Mouse (Mus musculus): ENCODE data around the gene Pex7. TPM values are rescaled to one million over a fixed set of nuclear protein-coding genes. Genes with fewer than 3 reads are reported as not detected.
A peak's percentile ranks its signal among the peaks of the same experiment; 100 is the strongest.
"Not testable (repeated sequence)": the region's sequence is repeated elsewhere in the genome, so short reads cannot be mapped to it uniquely, and the experiment has no call there.

Gene Pex7
- total RNA-seq, 1 experiment from 2014 or later = 41.4 TPM

DNA sequence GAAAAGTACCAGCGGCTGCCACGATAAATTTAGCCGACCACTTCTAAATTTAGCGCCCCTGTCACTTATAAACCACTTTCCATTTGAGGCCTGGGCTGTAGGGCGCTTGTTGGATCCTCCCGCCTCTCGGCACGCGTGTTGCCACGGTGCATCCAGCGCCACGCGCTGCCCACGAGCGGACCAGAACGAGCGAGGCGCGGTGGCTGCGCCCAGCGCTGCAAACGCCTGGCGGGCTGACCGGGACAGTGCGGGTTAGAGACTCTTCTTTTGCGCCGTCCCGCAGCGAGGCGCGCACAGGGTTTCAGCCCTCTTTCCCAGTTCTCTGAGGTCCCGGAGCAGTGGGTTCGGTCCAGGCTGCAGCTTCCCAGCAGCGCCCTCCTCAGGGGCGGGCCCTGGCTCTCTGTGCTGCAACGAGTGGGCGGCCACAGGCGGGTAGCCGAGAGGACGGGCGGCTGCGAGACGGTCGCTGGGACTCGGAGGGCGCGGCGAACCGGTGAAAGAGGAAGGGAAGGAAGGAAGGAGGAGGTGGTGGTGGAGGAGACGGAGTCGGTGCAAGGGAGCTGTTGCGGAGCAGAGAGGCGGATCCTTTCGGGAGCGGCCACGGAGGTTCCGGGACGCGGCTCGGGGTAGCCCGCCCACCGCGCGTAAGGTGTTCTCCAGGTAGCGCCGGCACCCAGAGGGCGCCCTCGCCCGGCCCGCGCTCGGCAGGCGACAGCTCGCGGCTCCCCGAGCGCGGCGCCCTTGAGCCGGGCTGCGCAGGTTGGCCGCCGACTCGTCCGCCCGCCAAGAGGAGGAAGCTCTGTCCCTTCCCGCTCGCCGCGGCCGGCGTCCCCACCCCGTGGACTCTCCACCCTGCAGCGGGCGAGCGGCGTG, 26.3 kb upstream of the Pex7 start:
- peak; percentile 90 for DNase-seq

DNA sequence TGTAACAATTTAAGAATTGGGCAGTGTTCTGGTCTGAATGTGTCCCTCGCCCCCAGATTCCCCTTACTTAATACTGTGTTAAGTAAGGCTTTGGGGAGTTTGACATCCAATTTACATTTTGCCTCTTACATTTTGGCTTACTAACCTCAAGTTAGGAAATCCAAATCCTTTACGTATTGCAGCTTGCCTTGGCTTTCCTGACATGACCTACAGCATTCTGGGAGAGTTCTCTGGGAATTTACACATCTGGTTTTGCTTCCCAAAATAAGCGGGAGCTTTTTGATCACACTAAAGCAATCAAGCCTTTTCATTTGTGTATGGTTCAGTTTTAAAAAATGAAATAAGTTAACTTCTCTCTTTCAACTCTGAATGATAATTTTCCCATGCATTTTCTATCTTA, 25.5 kb upstream of the Pex7 start:
- no peak for DNase-seq

DNA sequence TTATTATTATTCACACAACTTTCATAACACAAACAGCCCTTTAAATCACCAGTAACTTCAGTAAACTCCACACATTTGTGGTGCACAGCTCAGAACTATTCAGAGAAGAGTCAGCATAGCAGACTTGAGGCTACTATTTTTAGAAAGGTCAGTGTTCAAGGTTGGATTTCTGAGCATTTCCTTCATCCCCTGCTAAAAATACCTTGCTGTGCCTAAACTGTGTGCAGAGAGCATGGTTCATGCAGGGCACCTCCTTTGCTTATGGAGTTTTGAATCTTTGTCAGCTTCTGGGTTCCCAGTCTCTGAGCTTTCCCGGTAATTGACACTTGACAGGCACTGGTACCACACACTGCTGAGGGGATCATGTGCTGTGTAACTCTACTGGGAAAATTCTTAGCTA, 20.7 kb upstream of the Pex7 start:
- no peak for DNase-seq

DNA sequence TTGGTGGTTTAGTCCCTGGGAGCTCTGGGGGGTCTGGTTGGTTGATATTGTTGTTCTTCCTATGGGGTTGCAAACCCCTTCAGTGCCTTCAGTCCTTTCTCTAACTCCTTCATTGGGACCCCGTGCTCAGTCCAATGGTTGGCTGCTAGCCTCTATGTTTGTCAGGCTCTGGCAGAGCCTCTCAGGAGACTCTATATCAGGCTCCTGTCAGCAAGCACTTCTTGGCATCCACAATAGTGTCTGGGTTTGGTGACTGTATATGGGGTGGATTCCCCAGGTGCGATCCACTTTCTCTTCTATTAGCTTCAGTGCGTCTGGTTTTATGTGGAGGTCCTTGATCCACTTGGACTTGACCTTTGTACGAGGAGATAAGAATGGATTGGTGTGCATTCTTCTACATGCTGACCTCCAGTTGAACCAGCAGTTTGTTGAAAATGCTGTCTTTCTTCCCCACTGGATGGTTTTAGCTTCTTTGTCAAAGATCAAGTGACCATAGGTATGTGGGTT, 19.0 kb upstream of the Pex7 start:
- not testable (repeated sequence) for DNase-seq

DNA sequence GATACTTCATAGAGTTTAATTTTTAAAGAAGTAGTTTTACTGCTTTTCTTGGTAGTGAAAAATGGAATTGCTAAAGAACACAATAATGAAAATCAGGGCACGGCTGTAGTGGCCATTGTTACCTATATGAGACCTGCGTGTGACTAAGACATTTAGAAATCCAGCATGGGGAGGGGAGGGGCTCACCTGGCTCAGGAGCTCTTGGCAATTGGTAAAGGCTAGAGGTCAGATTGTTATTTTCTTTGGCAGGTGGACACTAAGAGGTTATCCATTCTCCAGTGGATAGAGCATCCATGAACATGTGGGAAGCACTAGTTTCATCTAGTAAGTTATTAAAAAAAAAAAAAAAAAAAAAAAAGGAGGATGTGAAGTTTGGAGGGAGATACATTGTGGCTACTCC, 16.8 kb upstream of the Pex7 start:
- DNase-seq = no peak

DNA sequence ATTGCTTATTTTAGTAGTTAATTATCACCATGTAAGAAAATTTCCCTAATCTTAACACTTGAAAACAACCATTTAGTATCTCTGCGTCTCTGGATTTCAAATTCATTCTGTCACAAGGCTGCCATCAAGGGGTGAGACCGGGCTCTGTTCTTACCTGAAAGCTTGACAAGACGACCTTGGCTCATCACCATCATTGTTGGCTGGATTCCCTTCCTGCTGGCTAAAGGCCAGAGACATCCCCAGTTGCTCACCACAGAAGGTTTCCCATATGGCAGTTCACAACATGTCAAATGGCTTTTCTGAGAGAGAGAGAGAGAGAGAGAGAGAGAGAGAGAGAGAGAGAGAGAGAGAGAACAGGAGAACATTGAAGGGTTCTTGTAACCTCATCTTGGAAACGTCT, 14.9 kb upstream of the Pex7 start:
- DNase-seq = peak; percentile 48

DNA sequence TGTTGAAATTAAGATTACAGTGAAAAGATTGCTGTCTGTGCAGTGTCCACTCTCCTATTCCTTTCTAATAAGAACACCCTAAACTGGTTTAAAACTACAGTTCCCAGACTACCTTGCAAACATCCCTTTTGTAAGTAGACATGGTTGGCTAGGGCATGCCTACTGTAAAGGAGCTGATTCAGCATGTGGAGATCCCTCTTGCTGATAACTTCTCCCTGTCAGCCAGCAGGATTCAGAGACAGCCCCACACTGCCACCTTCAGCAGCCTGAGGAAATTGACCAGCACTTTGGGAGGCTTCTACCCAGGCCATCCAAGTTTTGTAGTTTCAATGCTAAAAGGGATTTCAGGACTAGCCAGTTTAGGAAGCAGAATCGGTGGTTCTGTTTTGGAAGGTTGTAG, 7.8 kb upstream of the Pex7 start:
- peak; percentile 86 for DNase-seq

DNA sequence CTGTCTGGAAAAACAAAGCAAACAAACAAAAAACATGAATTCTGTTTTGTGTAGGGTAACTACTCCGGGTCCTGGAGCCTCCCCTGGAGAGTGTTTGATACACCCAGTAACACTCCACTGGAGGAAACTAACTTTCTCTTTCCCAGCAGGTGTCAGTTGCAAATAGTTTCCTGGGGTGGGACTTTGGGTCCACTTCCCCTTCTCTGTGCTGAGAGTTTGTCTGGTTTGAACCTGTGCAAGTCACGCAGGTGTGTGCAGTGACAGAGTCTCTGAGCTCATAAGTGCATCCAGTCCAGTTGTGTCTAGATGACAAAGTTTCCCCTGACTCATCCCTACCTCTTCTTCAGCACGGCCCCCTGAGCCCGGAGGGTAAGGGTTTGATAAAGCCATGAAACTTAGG, 6.3 kb upstream of the Pex7 start:
- no peak for DNase-seq

DNA sequence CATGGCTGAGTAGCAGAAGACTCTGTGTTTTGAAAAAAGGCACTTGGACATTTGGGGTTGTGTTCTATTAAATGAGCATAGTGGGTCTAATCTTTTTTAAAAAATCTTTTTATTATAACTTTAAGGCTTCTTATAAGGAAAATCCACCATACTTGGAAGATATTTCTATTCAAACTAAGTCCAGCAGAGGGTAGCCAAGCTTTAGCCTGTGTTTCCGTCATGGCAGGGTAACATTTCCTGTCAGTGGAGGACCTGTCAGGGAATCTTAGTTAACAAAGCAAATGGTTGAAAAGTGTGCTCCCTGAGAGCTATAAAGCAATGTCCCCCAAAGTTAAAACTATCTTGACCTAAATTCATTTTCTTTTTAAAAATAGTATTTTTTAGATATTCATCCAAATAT, 4.1 kb upstream of the Pex7 start:
- peak; percentile 20 for DNase-seq

DNA sequence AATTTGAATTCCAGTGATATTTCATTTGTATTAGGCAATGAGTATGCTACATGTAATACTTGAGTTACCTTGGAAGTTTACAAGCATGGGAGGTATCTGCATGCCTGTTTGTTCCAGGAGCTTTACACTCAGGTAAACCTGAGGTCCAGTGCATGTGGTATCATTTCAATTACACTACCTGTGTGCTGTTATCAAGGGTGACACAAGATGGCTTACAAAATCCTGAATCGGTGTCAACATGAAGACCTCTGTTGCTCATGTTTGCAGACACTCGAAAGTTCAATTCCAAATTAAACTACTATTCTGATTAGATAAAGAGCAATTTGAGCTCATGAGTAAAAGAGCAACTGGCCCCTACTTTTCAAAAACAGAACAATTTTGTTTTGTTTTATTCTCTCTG, 3.0 kb upstream of the Pex7 start:
- no peak for DNase-seq

DNA sequence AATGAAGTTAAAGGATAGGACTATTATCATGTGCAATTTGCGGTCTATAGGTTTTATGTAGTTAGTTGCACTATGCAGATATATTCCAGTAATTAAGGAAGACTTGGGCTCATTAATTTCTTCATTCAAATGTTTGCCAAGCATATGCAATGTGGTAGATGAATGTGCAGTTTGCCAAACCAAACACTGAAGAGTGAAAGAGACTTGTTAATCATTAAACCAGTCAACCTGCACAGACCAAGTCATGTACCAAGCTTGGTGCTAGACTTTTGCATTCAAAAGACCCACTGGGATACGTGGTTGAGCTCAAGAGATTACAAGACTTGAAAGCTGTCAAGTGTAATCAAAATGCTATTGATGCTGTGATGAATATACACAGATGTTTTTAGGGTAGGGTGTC, 587 bp upstream of the Pex7 start:
- DNase-seq = no peak

DNA sequence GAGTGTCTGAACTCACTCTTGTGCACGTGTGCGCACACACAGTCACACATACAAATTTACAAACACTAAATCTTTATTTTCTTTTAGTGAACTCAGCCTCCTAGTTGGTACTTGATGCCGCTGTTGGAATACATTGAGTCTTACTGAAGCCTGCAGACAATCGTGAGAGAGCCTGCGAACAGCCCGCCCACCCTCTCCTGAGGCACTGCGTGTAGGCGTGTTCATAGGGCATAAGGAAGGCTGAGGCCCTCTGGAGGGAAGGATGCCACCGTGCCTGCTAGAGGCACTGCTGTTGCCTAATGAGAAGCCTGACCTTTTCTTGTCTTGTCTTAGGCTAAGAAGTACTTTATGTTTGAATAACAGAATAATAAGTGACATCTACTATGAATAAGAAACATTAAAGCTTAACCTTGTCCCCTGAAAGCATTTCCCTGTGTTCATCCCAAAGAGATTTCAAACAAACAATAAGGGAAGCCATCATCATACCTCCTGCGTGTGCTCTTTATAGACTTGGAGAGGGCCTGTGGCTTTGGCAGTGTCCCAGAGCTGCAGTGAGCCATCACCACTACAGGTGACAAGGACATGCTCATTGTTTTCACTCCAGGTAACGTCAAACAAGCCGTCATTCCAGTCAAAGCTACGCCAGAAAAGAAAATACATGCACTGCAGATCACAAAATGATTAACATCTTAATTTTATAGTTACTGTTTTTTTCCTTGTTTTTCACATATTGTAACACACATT, 3.2 kb downstream of the Pex7 start:
- no peak for DNase-seq

DNA sequence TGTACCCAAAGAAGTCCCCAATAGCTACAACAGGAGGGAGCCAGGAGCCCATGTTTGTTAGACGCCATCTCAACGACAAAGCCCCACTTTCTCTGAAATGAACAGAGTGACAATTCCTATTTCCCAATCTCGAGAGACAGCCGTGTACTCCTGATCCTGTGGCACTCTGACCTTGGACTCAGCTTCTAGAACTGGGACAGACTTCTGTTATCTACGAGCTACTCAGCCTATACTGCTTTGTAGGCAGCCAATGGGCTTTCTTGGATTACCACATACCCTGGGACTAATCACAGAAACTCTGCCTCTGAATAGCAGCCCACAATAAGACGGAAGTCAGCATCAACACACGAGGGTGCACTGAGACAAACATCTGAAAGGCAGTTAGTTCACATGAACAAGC, 5.5 kb downstream of the Pex7 start:
- DNase-seq = no peak

DNA sequence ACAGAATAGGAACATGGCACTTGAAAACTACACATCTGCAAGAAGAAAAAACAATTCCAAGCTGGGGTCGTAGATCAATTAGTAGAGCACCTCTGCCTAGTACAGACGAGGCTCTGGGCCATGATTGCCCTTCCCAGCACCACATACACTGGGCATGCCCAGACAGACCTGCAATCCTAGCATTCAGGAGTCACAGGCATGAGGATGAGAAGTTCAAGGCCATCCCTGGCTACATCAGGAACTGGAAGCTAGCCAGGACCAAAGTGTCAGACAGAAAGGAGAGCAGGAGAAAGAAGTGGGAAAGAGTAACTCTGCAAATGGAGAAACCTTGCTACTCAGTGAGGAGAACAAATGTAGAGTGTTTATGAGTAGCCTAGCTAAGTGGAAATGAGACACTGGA, 7.3 kb downstream of the Pex7 start:
- DNase-seq = peak; percentile 83

DNA sequence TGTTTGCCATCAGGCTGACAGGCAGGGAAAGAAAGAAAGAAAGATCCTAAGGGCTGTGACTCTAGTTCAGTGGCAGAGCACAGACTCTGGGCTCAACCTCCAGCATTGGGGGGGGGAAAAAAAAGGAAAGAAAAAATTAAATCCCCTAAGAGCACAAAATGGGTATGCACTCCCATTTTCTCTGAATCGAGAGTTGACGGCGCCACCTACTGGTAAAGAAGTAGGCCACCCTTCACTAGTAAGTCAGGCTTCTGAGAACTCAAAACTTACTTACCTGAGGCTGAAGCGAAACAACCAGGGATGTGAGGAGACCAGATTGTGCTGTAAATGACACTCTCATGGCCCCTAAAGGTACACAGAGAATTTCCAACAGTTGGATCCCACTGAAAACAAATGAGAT, 13.5 kb downstream of the Pex7 start:
- peak; percentile 65 for DNase-seq

DNA sequence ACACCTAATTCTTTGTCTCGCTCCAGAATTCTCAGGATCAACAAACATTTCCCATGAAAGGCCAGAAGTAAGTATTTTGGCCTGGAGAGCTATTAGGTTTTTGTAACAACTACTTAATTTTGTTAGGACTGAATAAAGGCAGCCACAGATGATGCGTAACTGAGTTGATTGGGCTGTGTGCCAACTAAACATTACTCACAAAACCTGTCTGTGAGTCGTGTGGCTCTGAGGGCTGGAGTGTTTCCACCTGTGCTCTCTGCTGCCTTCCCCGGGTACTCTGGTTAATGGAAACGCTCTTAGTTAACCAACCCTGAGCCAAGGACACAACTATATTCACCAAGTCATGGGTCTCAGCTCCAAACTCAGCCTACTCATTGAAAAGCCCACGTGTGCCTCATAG, 14.3 kb downstream of the Pex7 start:
- DNase-seq = no peak

DNA sequence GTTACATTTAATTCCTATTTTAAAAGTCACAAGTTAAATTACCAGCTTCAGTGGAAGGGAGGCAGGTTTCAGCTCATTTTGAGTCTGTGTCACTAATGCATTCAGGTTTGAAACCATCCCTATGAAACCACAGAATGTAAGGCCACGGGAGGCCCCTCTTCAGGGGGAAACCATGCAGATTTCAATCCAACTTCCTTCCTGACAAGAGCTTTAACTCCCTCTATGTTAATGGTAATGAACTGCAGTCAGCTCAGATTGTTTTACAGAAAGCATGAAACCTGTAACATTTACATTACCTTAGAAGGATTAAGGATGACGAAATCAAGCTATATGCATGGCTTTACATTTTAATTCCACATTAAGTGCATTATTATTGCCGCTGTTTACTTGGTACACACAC, 15.8 kb downstream of the Pex7 start:
- no peak for DNase-seq

DNA sequence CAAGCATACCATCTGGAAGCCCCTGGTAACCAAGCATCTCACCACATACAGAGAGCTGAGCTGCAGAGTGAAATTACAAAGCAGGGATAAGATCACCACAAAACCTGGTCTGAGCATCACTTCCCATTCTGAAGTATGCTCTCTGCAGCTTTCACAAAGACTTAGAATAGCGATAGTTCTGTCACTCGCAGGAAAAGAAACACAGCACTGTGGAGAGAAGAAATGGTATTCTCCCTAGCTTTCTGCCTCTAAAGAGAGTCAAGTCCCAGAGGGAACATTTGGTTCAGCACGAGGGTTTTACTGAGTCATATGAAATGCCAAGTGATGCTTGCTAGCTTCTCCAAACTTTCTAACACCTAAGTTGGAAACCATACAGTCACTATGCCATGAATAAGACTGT, 17.6 kb downstream of the Pex7 start:
- no peak for DNase-seq

DNA sequence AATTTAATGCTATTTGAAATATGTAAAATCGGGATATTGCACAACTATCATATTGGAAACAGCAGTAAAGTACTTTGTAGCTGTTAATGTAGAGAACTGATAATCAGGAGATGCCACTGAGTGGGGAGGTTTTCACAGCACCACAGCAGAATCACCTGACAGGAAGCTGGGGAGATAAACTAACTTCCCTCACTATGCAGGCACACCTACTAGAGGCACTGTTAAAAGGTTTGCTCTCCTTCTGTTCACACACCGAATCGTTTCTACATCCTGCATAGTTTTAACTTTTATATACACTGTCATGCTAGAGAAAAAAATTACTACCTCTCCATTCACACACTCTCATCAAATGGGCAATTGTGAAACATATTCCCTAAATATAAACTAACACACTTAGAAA, 21.2 kb downstream of the Pex7 start:
- no peak for DNase-seq

DNA sequence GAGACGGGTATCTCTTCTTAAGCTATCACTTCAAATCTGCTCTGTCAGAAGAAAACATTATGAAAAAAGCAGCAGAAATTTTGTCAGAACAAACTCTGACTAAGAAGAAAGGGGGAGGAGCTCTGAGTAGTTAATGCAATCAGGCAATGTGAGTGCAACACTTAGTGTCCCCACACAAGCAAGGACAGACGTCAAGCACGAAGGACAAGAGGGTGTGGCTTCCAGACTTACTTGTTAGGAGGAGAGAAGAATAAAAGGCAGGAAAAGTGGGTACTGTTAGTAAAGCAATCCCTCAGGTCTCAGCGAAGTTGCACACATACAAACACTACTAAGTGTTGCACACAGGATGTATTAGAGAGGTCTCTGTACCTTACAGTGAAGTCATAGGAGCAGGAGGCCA, 23.1 kb downstream of the Pex7 start:
- peak; percentile 59 for DNase-seq

DNA sequence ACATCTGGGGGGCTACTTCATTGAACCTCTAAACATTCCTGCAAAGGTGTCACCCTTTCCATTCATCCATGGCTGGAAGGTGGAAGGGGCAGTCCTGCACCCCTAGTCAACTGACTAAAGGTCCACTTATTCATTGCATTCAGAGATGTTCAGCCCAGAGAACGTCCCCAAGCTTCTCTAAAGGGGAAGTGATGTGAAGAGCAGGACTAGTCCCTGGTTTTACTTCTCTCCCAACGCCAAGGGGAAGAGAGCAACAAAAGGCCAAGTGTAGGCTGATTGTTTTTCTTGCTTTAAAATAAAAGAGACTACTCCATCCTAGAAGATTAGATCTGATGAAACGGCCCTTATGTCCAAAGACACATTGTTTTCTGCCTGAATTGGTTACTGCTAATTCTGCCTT, 27.1 kb downstream of the Pex7 start:
- no peak for DNase-seq

DNA sequence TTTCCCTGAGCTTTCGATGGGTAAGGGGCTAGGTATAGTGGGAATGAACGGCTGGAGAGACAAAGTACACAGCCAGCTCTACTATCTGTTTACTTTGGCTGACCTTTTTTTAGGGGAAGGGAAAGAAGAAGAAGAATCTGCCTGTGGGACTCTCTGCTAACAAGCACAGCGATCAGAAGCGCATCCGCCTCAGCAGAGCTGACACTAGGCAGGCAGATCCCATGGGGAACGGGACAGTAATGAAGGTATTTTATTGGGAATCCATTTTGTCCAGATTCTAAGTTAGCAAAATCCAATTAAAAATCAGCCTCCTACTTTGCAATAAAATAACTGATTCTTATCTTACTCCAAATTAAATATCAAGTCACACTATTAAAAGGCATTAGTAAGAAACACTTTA, 28.3 kb downstream of the Pex7 start:
- no peak for DNase-seq

DNA sequence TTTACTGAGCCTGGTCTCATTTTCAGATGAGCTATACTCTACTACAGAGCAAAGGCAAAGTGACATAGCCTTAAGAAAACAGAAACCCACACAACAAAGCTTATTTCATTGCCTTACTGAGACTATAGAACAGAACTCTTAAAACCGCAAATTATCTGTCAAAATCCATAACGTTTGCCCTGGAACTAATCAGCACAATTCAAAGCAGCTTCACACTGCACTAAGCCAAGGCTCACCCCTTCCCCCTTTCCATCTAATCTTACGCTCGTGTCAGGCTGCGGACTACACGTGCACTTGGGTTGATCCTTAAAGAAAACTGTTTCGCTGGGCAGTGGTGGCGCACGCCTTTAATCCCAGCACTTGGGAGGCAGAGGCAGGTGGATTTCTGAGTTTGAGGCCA, 29.8 kb downstream of the Pex7 start:
- DNase-seq = no peak

DNA sequence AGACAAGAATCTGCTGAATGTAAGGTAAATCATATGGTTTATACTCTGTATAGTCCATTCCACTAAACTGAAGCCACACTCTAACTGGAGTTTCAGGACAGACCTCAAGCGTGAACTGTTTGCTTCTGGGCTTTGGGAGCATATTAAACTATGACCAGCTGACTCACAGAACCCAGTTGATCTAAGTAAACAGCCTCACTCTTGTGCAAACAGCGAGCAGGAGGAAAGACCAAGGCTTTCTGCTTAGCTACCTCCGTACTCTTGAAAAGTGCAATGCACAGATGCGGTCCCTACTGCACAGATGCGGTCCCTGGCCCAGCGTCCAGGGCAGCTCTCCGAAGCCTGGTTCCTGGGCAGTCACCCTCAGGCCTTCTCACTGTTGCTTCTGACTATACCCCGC, 30.2 kb downstream of the Pex7 start:
- DNase-seq = no peak
